Mouse (Mus musculus) gastrocnemius, adult 18-20 months (tissue): ENCODE measurements around the gene Olfr281. TPM values are rescaled to one million over a fixed set of nuclear protein-coding genes. Genes with fewer than 3 reads are reported as not detected.
A peak's percentile ranks its signal among the peaks of the same experiment; 100 is the strongest.

Experiments used
- DNase-seq: peaks from one replicate; pipeline ENCODE4 v3.0.0; 2021; ENCODE audit warnings: low spot score
- total RNA-seq, 2 experiments: library from RNA; stranded (reverse); gene quantifications; 2 replicates each; pipeline ENCODE4 v1.2.3; 2021

The Olfr281 gene
- total RNA-seq, 2 experiments from 2014 or later: not detected

DNA sequence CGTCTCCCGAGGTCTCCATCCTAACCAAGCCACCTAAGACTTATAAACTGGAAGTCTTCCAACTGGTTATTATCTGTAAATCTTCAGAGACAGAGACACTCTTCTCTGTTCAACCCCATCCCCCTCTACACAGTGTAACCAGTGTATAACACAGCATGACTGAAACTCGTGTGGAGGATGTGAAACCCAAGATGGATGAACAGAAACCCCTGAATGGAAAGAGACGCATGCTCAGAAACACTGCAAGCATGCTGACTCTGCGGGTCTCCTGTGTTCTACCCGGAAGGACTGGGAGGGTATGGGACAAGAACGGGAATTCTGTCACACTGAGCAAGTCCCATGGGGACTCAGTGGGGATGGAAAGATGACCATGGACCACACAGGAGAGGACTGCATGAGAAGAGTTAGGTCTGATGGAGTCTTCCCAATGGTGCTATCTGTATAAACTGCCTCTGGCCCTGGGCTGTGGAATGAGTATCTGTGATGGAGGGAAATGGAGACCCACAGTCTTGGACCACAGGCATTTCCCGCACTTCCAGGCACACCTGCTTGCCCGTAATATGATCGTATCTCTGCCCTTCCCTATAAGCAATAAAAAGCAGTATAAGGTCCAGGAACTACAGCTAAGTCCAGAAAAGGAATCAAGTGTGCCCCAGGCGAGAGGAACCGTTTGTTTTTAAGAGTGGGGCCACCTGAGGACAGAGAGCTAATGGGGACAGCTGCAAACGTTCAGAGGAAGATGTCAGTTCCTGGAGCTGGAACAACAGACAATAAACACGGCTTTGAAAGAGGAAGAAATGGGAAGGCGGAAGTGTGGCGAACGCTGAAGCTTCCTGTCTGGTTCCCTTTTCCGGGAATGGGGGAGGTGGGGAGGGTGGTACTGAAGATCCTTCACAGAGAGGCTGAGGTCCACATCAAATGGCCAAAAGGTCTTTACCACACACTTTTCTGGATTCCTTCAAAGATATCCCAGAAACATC, 31.8 kb downstream of the Olfr281 start:
- peak; percentile 32 for DNase-seq

DNA sequence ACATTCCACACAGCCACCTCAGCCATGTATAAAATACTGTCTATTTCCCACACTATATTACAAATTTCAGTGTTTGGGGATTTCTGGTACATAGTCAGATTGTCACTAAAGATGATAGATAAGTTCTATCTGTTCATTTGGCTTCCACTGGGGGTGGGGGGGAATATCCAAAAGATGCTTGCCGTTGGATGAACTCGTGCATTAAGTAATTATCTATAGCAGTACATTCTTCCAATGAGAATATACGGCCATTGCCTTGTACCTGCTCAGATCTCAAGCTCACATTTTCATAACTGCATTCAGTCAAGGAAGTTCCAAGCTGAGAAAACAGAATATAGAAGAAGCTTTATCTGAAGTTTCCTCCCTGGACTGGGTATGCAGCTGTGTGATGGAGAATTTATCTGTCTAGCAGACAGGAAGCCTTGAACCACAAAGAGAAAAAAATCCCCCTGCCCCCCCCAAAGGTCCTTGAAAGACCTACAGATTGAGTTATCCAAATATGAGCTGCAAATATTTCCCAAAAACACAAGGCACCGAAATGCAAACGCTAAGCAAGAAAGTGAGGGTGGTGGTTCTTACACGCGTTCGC, 34.1 kb downstream of the Olfr281 start:
- no peak for DNase-seq

DNA sequence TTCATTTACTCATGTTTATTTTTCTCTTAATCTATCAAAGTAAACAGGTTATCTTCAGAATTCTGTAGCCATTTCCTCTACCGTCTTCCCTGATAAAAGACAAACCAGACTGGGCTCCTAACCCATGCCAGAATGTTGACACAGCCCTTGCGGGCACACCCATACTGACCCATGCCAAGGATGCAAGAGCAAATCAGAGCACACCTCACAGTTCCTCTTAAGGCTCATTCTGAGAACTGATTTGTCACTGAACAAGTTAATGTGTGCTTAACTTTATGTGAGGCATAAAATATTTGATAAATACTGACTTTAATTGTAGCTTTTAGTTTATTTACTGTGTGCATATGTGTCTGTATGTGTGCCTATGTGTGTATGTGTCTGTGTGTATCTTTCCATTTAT, 38.9 kb downstream of the Olfr281 start:
- no peak for DNase-seq

DNA sequence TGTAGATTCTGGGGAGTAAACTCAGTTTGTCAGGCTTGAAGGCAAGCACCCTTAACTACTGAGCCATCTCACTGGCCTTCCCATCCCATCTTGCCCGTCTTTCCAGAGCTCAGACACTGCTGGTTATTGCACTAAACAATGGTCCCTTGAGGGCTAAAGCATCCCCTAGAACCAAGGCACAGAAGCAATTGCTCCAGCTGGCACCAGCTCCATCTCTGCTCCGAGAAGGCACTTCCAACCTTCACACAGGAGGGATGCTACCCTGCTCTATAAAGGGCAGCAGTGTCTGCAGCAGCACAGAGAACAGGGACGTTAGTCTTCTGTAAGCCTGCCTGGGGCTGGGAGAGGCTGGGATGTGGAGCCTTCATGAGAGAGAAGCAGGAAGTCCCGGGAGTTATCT, 39.7 kb downstream of the Olfr281 start, which contains the start of gene Olfr279:
Gene Olfr279, plus strand, starts transcription at position 301 of the 400 bp plus-strand sequence.
- DNase-seq: no peak

DNA sequence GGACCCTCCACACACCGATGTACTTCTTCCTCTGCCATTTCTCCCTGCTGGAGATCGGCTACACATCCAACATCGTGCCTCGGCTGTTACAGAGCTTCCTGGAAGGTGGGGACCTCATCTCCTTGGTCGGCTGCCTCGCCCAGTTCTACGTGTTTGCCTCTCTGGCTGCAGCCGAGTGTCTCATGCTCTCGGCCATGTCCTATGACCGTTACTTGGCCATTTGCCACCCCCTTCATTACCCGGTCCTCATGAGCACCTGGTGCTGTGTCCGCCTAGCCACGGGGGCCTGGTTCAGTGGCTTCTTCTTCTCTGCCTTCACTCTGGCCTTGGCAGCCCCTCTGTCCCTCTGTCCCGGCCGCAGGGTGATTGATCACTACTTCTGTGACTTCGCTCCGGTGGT, 45.2 kb downstream of the Olfr281 start:
- DNase-seq: no peak

DNA sequence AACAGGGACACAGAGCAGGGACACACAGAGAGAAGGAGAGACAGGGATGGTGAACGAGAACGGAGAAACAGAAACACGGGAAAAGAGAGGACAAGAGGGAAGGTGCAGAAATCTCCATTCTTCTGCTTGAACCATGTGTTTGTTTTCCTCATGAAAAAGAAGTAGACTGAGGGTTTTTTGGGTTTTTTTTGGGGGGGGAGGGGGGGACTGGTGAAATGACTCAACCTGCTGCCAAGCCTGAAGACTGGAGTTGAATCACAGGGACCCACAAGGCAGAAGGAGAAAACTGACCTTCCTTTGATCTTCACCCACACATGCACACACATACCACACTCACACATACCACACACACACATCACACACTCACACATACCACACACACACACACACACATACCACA, 50.9 kb downstream of the Olfr281 start:
- DNase-seq: no peak

DNA sequence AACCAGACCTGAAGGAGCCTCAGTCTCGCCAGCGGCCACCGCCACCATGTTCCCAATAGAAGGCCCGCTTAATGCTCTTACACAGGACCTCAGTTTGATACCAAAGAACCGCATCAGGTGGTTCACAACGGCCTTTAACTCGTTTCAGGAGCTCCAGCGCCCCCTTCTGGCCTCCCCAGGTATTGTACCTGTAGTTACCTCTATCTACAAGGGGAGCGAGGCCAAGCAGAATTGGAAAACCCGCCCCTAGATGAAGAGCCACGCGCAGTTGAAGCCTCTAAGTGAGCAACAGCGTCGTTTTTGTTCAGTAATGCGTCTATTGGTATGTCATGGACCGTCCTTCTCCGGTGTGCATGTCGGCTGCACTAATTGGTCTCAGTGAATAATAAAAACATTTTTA, 52.1 kb downstream of the Olfr281 start:
- peak; percentile 58 for DNase-seq

DNA sequence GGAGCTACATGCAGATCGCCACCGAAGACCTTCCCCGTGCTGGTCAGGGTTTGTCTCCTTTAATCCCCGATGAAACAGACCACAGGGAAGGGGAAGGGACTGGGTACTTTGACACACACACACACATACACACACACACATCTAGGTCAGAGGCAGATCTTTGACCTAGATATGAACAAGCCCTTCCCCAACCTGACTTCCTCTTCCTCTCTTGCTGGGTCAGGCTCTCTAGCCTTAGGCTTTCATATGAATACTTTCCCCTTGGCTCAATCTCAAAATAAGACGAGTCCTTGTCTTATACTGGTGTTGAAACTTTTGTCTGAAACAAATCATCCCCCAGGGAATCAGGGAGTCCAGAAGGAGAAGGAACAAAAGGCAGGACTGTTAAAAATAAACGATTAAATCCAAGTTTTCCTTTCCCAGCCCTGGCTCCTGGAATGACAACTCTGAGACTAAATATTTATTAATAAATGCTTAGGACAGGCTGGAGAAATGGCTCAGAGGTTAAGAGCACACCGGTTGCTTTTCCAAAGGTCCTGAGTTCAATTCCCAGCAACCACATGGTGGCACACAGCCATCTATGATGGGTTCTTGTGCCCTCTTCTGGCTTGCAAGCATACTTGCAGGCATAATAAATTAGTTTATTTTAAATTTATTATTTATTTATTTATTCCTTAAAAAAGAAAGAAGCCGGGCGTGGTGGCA, 54.0 kb downstream of the Olfr281 start:
- DNase-seq: no peak

DNA sequence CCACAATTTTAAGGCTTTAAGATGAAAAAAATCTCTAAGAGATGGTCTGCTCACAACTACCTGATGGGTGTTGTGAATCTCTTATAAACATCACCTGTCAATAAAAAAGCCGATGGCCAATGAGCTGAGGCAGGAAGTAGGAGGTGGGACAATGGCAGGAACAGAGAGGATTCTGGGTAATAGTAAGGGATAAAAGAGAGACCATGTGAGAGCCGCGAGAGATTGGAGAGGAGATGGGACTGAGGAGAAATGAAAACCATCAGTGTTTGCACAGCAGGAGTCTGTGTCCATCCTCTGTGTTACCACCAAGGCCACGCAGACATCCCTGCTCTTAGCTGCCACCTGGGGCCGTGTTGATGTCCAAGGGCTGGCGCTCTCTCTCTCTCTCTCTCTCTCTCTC, 54.9 kb downstream of the Olfr281 start:
- no peak for DNase-seq

DNA sequence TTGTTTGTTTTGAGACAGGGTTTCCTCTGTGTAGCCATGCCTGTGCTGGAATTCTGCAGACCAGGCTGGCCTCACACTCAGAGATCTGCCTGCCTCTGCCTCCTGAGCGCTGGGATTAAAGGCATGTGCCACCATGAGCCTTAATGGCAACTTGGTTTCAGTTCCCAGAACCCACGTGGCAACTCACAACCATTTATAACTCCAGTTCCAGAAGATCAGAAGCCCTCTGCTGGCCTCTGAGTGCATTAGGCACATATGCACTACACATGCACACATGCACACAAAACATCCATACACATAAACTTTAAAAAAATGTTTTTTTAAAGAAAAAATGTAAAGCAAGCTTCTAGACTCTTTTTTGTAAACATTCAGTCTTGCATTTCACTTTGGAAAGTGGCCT, 57.0 kb downstream of the Olfr281 start:
- no peak for DNase-seq

Other genes with a start within 250 kb of the Olfr281 start
- not detected for gene Gm44579, start 231.6 kb upstream of the Olfr281 start, total RNA-seq
- gene Olfr287, start 231.5 kb upstream of the Olfr281 start, total RNA-seq: not detected
- not detected for gene Olfr286, start 218.1 kb upstream of the Olfr281 start, total RNA-seq
- not detected for gene H1fnt, start 195.3 kb upstream of the Olfr281 start, total RNA-seq
- 10 to 100 TPM in 1 of 2 experiments, 1 to 10 TPM in 1; 9.5 to 14.4 TPM for gene Zfp641, start 156.4 kb upstream of the Olfr281 start, total RNA-seq
- gene Olfr285, start 135.2 kb upstream of the Olfr281 start, total RNA-seq: not detected
- gene Olfr284, start 111.6 kb upstream of the Olfr281 start, total RNA-seq: not detected
- gene Olfr283, start 71.6 kb upstream of the Olfr281 start, total RNA-seq: not detected
- gene Olfr282, start 21.4 kb upstream of the Olfr281 start, total RNA-seq: not detected
- gene OR5BS1P, start 17.3 kb downstream of the Olfr281 start, total RNA-seq: not detected
- gene Lalba, start 30.1 kb downstream of the Olfr281 start, total RNA-seq: not detected
- not detected for gene Olfr279, start 39.8 kb downstream of the Olfr281 start, total RNA-seq
- gene Kansl2, start 81.7 kb downstream of the Olfr281 start, total RNA-seq: 10 to 100 TPM; 60.8 to 60.9 TPM
- 10 to 100 TPM; 21.1 to 24.3 TPM for gene Ccnt1, start 118.3 kb downstream of the Olfr281 start, total RNA-seq
- gene 4930415O20Rik, start 118.4 kb downstream of the Olfr281 start, total RNA-seq: under 1 TPM in 1 of 2 experiments, not detected in 1; 0.91 TPM
- 10 to 100 TPM; 14.3 to 17.9 TPM for gene Adcy6, start 157.5 kb downstream of the Olfr281 start, total RNA-seq
- under 1 TPM; 0.64 to 0.85 TPM for gene Cacnb3, start 178.3 kb downstream of the Olfr281 start, total RNA-seq
- 10 to 100 TPM; 65.7 to 83.1 TPM for gene Ddx23, start 210.3 kb downstream of the Olfr281 start, total RNA-seq
- gene Rnd1, start 224.9 kb downstream of the Olfr281 start, total RNA-seq: 1 to 10 TPM; 2.8 to 3.2 TPM